Mouse (Mus musculus) hindbrain, embryonic 16.5 days (tissue): ENCODE results near the gene Agps. TPM values are rescaled to one million over a fixed set of nuclear protein-coding genes. Genes with fewer than 3 reads are reported as not detected.
A peak's percentile ranks its signal among the peaks of the same experiment; 100 is the strongest.
"Not testable (repeated sequence)": the region's sequence is repeated elsewhere in the genome, so short reads cannot be mapped to it uniquely, and the experiment has no call there.

Experiments
- ATAC-seq: fragments of 200-750 bp; cut with Nextera tagmentation; 2 replicates; pipeline ENCODE4 v1.8.0; 2017; ENCODE audit warnings: moderate TSS enrichment, moderate library complexity
- H3K27ac ChIP-seq: fragments of 300-500 bp; sonication (generic); 2 replicates; pipeline ENCODE4 v1.5.1; 2014; ENCODE audit warnings: low read depth, mild to moderate bottlenecking, control low read depth, low read length, moderate library complexity
- H3K27me3 ChIP-seq: fragments of 300-500 bp; sonication (generic); replicated peaks from 2 replicates; pipeline ENCODE4 v1.6.1; 2014; ENCODE audit warnings: low read length; ENCODE audit not compliant: control insufficient read depth, insufficient read depth
- H3K36me3 ChIP-seq: fragments of 300-500 bp; sonication (generic); 2 replicates; pipeline ENCODE4 v1.6.1; 2014; ENCODE audit warnings: mild to moderate bottlenecking, low read length, moderate library complexity, mixed read lengths; ENCODE audit not compliant: control insufficient read depth, insufficient read depth
- H3K4me1 ChIP-seq: fragments of 300-500 bp; sonication (generic); 2 replicates; pipeline ENCODE4 v1.6.1; 2014; ENCODE audit warnings: low read depth, low read length; ENCODE audit not compliant: control insufficient read depth, insufficient read depth
- H3K4me2 ChIP-seq: fragments of 300-500 bp; sonication (generic); 2 replicates; pipeline ENCODE4 v1.6.1; 2014; ENCODE audit warnings: mild to moderate bottlenecking, low read length, control low read depth, moderate library complexity
- H3K4me3 ChIP-seq: fragments of 300-500 bp; sonication (generic); 2 replicates; pipeline ENCODE4 v1.5.1; 2014; ENCODE audit warnings: mild to moderate bottlenecking, low read length, control low read depth, moderate library complexity
- H3K9ac ChIP-seq: fragments of 300-500 bp; sonication (generic); 2 replicates; pipeline ENCODE4 v1.6.1; 2014; ENCODE audit warnings: low read depth, mild to moderate bottlenecking, control low read depth, low read length, moderate library complexity
- H3K9me3 ChIP-seq: fragments of 300-500 bp; sonication (generic); 2 replicates; pipeline ENCODE4 v1.6.1; 2014; ENCODE audit warnings: mild to moderate bottlenecking, low read length, moderate library complexity; ENCODE audit not compliant: control insufficient read depth
- WGBS: fragments of 180-500 bp; shearing (Covaris S2); extraction: QIAGEN DNeasy Blood & Tissue Kit; methylation state at CpG from one replicate; pipeline ENCODE4 v1.1.7; 2014; 5-methylcytosine and 5-hydroxymethylcytosine counted together
- polyA plus RNA-seq: library from polyadenylated mRNA; unstranded; fragments of >200 nt; fragmentation: Nextera tagmentation; extraction: Ambion mirVana; gene quantifications from 2 replicates; pipeline ENCODE4 v1.2.1, GENCODE M21; 2015

Agps gene
- polyA plus RNA-seq, 1 experiment from 2014 or later: 21.6 TPM

- WGBS: 95% methylated on average over 2 of the region's 2 CpGs
- Histone ChIP-seq H3K27me3 (no peaks in the 10 kb centered on the region), H3K36me3 (no peaks in the 10 kb centered on the region), H3K4me3 (no peak overlapping the region), H3K9ac (no peak overlapping the region), H3K27ac (no peak overlapping the region), H3K4me2 (no peak overlapping the region), H3K9me3 (no peaks in the 10 kb centered on the region), H3K4me1 (no peaks in the 10 kb centered on the region)
- no peak for ATAC-seq
Measured at GRCm38 (mm10) chr2:75930941-75931340, 99.0 kb downstream of the Agps start.

GRCm38 (mm10) chr2:75933541-75933940 is 101.6 kb downstream of the Agps start:
- Histone ChIP-seq H3K27ac (no peak overlapping the region), H3K36me3 (no peaks in the 10 kb centered on the region), H3K4me1 (no peaks in the 10 kb centered on the region), H3K4me3 (no peak overlapping the region), H3K9ac (no peak overlapping the region), H3K4me2 (no peak overlapping the region), H3K27me3 (no peaks in the 10 kb centered on the region), H3K9me3 (no peaks in the 10 kb centered on the region)
- ATAC-seq: no peak
- 53% methylated on average over 7 of the region's 7 CpGs for WGBS

GRCm38 (mm10) chr2:75936685-75937084 is 104.7 kb downstream of the Agps start:
- H3K4me3 ChIP-seq, ATAC-seq, H3K4me1 ChIP-seq, H3K27ac ChIP-seq, H3K9me3 ChIP-seq, H3K4me2 ChIP-seq, H3K27me3 ChIP-seq, H3K9ac ChIP-seq, H3K36me3 ChIP-seq: not testable (repeated sequence)
- WGBS: 82% methylated on average over 2 of the region's 2 CpGs

- WGBS: 77% methylated on average over 10 of the region's 17 CpGs
- Histone ChIP-seq H3K4me3 (peak overlapping the region; percentile 51), H3K4me2 (peak overlapping the region; percentile 77), H3K9ac (peak overlapping the region; percentile 27)
- not testable (repeated sequence) for H3K27me3 ChIP-seq, H3K4me1 ChIP-seq, H3K9me3 ChIP-seq, H3K36me3 ChIP-seq, H3K27ac ChIP-seq
- peak; percentile 78; the same call in 1 of the 2 replicates for ATAC-seq
Measured at GRCm38 (mm10) chr2:75937520-75938116, 105.6 kb downstream of the Agps start.

GRCm38 (mm10) chr2:75938117-75939063 is 106.4 kb downstream of the Agps start, which contains the start of gene Ttc30b:
Gene Ttc30b (minus strand): TSS chr2:75938585.
- Histone ChIP-seq H3K9ac (peak within 1 kb of the TSS; percentile 68), H3K4me3 (peak within 1 kb of the TSS; percentile 51), H3K27ac (peak within 1 kb of the TSS; percentile 81), H3K4me2 (peak within 1 kb of the TSS; percentile 77), H3K27me3 (no peaks in the 10 kb centered on the region), H3K4me1 (no peaks in the 10 kb centered on the region; the same call in 1 of the 2 replicates), H3K36me3 (no peaks in the 10 kb centered on the region), H3K9me3 (no peaks in the 10 kb centered on the region)
- peak; percentile 93 for ATAC-seq
- WGBS: 3% methylated on average over 36 of the region's 42 CpGs

- H3K36me3 ChIP-seq: no peaks in the 10 kb centered on the region
- no peak for ATAC-seq
- H3K9me3 ChIP-seq: no peaks in the 10 kb centered on the region
- no peak overlapping the region for H3K4me2 ChIP-seq
- 90% methylated on average over 8 of the region's 8 CpGs for WGBS
- no peaks in the 10 kb centered on the region for H3K4me1 ChIP-seq
- no peak overlapping the region for H3K27ac ChIP-seq
- H3K27me3 ChIP-seq: no peaks in the 10 kb centered on the region
- no peak overlapping the region for H3K9ac ChIP-seq
- H3K4me3 ChIP-seq: no peak overlapping the region
Measured at GRCm38 (mm10) chr2:75950685-75951084, 118.7 kb downstream of the Agps start.

- no peak overlapping the region for H3K9ac ChIP-seq
- H3K27me3 ChIP-seq: no peaks in the 10 kb centered on the region
- H3K4me1 ChIP-seq: no peaks in the 10 kb centered on the region
- H3K36me3 ChIP-seq: no peaks in the 10 kb centered on the region
- no peak overlapping the region for H3K4me3 ChIP-seq
- no peaks in the 10 kb centered on the region for H3K9me3 ChIP-seq
- 90% methylated on average over 5 of the region's 5 CpGs for whole genome bisulfite sequencing
- no peak overlapping the region for H3K4me2 ChIP-seq
- no peak overlapping the region for H3K27ac ChIP-seq
- no peak for ATAC-seq
Measured at GRCm38 (mm10) chr2:75953320-75953719, 121.3 kb downstream of the Agps start.

- no peaks in the 10 kb centered on the region for H3K9me3 ChIP-seq
- H3K9ac ChIP-seq: no peak overlapping the region
- H3K36me3 ChIP-seq: no peaks in the 10 kb centered on the region
- H3K4me3 ChIP-seq: no peak overlapping the region
- peaks cover 16% of the 10 kb centered on the region for H3K4me1 ChIP-seq
- no peak overlapping the region for H3K4me2 ChIP-seq
- WGBS: 62% methylated on average over 14 of the region's 14 CpGs
- no peaks in the 10 kb centered on the region for H3K27me3 ChIP-seq
- ATAC-seq: no peak
- no peak overlapping the region for H3K27ac ChIP-seq
Measured at GRCm38 (mm10) chr2:75955709-75956108, 123.7 kb downstream of the Agps start.

- peak overlapping the region; percentile 57; the same call in 1 of the 2 replicates for H3K27ac ChIP-seq
- H3K27me3 ChIP-seq: no peaks in the 10 kb centered on the region
- H3K36me3 ChIP-seq: no peaks in the 10 kb centered on the region
- H3K4me2 ChIP-seq: peak overlapping the region; percentile 49
- no peak overlapping the region for H3K4me3 ChIP-seq
- H3K4me1 ChIP-seq: peaks cover 17% of the 10 kb centered on the region
- peak; percentile 34; the same call in 1 of the 2 replicates for ATAC-seq
- H3K9ac ChIP-seq: no peak overlapping the region
- WGBS: 28% methylated on average over 18 of the region's 18 CpGs
- H3K9me3 ChIP-seq: no peaks in the 10 kb centered on the region
Measured at GRCm38 (mm10) chr2:75959183-75959849, 127.3 kb downstream of the Agps start.
